Mouse (Mus musculus) frontal cortex, postnatal 14 days (tissue): ENCODE measurements at regions not wholly inside any gene's neighbourhood (a gene's known extent, or its start where the extent isn't known, plus 50 kb on each side); places are given as distances from the start of the nearest gene placed in this dataset.

Source experiments
- DNase-seq, 2 experiments: peaks; one replicate each; pipeline ENCODE4 v3.0.0; 2022; ENCODE audit warnings: low spot score in 2 of 2

GRCm38 (mm10) chr13:59916166-59917044 lies 93.5 kb upstream of the Tut7 start:
- no peak for DNase-seq

- DNase-seq = no peak
Observed at GRCm38 (mm10) chr13:59915734-59916133, 92.8 kb upstream of the Tut7 start.

DNA sequence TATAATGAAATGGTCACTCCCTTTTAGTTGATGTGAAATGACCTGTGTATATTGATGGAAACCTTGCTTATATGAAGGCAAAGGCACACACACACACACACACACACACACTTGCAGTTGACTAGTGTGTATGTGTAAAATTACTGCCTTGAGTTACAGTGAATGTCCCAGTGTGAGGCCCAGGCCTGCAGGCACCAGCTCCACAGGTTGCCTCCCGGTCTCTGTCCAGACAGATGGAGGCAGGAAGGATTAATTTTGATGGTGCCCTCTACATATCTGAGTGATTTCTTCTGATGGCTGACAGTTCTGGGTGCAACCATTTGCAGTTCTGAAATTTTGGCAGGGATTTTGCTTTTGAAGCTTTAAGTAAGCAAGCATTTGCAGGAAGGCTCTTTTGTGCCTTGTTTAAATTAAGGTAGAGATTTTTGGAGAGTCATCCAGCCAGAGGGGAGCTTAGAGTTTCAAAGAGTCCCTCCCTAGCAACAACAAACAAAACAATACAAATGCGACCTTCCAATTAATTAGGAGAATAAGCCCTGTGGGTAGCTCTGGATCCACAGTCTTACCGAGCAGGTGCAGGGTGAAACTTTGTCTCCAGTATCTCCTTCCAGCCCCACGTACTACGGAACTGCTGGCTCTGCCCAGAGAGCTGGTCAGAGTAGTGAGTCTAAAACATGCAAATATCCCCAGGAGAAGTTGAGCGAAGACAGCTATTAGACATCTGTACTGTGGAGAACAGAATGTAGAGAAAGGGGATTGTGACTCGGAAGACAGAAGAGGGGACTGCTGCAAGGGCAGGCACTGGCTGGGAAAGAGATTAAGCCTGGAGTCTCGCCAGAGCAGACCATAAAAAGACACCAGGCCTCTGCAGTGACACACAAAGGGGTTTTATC lies 87.5 kb upstream of the Tut7 start:
- DNase-seq = no peak

GRCm38 (mm10) chr13:59909400-59909799 lies 86.5 kb upstream of the Tut7 start:
- DNase-seq = no peak

DNA sequence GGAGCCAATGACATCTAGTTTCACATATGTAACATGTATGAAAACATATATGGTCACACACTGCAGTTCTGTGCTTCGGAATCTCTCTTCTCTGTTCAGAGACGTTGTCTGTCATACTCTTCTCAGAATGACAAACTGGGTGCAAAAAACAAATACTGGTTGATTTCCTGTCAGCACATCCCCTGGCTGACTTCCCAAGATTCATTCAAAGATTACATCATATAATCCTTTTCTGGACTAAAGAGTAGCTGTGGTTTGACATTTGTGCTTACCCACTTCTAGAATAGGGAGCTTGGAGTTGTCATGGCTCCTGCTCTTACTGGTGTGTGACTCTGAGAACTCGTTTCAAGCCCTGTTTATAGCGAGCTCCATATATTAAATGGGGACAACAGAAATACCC lies 85.8 kb upstream of the Tut7 start:
- no peak for DNase-seq

DNA sequence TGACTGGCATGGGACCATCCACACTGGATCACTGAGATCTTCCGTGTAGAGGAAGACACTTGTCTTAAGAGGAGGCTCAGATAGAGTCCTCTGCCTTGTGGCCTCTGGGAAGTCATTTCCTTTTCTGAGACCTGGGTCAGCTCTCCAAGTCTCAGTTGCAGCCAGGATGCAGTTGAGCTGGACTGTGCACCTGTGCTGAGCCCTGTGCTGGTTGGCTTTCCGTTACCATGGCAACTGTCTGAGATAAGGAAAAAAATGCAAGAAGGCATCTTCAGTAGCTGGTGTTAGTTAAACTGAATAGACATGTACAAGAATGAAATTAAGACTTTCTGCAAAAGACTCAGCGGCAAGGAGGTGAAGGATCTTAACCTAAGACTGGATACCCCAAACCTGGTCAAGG lies 82.5 kb upstream of the Tut7 start:
- DNase-seq = no peak

DNA sequence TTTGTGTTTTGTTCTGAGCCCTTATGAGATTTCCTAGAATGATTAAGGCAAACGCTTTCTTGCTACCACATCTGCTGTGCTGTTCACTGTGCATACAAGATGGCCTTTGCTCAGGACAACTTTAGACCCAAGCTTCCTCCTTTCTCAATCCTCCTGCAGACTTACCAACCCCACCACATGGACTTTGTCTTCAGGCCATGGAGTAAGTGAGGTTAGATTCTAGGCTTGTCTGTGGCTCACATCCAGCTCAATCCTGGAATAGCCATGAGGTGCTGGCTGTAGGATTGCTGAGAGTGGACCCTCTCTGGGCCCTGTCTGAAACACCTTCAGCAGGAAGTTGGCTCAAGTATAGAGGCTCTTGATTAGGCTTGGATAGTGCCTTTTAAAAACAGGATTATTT lies 81.5 kb upstream of the Tut7 start:
- no peak for DNase-seq

DNA sequence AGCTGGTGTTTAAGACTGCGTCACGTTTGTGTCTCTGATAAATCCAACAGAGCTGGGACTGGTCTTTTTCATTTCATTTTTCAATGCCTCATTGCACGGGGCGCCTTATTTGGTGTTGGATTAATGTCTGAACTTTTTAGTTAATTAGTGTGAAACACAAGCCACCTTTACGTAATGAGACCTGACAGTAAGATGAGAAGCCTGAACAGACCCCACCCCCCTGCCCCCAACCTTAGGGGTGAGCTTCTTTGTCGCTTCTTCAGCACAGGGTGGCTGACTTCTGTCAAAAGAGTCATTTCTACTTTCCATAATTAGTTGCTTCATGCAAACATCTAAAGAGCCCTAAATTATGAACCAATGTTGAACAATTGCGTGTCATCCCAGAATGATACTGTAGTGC lies 76.6 kb upstream of the Tut7 start:
- DNase-seq = no peak

DNA sequence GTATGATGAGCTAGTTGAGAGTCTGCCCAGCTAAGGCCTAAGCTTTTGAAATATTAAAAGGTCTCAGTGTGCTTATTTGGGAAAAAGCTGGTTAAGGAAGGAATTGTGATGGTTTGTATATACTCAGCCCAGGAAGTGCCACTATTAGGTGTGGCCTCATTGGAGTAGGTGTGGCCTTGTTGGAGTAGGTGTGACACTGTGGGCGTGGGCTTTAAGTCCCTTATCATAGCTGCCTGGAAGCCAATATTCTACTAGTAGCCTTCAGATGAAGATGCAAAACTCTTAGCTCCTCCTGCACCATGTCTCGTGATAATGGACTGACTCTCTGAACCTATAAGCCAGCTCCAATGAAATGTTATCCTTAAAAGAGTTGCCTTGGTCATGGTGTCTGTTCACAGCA lies 72.8 kb upstream of the Tut7 start:
- no peak for DNase-seq

DNA sequence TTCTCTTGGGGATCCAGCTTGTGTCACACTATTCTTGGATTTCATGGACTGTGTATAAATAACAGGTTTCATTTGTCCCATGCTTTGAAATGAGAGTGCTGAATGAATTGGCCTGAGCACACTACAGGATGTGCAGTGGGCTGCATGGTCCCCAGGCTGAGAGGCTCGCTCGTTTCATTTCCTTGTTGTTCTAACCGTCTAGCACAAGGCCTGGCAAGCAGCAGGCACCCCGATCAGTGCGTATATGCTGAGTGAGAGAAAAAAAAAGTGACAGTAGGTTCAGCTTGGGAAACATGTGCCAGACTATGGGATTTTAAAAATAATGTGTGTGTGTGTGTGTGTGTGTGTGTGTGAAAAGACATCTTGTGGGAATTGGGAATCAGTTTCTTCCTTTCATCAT lies 71.1 kb upstream of the Tut7 start:
- DNase-seq = no peak

DNA sequence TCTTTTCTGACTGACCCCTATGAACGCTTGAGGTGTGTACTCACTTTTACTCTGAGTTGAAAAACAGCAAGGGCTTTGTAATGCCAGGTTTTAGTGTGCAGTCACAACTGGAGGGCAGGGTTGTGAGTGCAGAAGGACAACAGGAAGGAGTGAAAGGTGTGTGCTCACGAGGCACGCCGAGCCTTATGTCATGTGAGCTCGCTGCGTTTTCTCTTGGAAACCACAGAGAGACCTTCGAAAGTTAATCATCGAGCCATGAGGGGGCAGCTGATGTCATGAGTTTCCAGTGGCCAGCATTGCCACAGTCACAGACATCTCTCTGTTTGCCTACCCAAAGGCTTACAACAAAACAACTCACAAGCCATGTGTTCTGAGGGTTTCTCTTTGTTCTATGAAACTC lies 70.0 kb upstream of the Tut7 start:
- DNase-seq = no peak

DNA sequence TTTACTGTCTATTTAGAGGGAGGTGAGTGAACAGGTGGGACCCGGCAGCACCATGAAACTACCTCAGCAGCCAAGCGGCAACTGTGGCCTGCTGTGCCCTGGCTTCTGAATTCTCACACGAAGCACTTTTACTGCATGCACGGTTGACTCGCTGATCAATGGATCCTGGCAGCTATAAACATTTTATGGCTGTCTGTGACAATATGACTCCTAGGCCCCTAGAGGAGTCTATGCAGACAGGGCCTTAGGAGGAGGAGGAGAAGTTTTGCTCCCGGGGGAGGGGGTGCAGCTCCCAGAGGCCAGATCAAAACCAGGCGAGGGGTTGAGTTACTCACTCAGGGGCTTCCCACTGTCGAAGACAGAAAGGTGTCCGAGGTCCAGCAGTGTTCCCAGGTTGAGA lies 69.4 kb upstream of the Tut7 start:
- no peak for DNase-seq

DNA sequence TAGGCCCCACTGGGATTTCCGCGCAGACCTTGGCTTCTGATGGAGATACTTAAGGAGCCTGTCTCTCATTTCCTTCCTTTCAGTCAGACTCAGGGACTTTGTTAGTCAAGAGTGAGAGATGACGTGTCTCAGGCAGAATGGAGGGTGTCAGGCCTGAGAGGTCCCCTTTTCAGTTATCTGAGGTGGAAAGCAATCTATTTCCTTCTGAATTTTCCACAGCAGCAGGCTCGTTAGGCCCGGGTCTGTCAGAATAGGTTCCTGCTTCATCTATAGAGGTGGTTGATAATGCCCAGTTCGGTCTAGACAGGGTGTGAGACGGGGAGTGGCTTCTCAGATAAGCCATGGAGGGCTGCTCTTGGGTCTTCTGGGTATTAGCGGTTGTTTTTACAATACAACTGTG lies 68.8 kb upstream of the Tut7 start:
- DNase-seq = no peak

GRCm38 (mm10) chr13:59889468-59890117 lies 66.6 kb upstream of the Tut7 start:
- DNase-seq = peak; percentile 40 to 46

GRCm38 (mm10) chr13:59888038-59889016 lies 65.4 kb upstream of the Tut7 start:
- no peak for DNase-seq

- no peak for DNase-seq
Observed at GRCm38 (mm10) chr13:59887306-59887705, 64.4 kb upstream of the Tut7 start.

- no peak for DNase-seq
Observed at GRCm38 (mm10) chr13:59886572-59886971, 63.6 kb upstream of the Tut7 start.

DNA sequence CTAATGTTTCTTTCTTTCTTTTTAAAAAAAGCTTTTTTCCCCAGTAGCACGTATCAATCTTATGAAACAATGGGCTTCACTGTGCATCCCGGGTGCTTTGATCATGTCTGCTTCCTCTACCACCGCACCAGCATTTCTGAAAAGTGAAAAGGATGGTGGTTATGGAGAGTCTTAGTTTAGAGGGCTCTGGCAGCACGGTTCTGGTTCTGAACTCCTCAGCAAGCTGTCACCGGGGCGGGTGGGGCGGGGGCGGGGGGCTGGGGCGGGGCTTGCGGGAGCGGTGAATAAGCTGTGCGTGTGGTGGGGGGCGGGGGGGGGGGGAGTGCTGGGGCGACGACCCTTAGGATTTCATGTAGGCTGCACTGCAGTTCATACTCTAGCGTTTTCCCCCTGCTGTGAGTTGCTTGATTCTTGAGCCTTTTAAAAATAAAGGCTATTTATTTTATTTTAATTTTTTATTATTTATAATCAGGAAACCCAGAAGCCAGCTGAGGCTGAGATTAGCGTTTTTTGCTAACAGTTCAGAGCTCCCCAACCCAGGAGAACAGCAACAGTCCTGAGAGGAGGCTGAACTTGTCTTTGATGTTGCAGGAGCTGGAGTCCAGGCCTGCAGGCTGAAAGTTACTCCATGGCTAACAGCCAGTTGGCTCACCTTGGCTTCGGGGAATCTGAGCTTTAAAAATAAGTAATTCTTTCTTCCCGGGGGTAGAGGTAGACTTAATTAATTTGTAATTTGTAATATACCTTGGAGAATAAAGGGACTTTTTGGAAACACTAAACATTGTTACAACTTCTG lies 59.2 kb upstream of the Tut7 start:
- DNase-seq = no peak

- DNase-seq = no peak
Observed at GRCm38 (mm10) chr13:59880055-59880454, 57.1 kb upstream of the Tut7 start.

- no peak for DNase-seq
Observed at GRCm38 (mm10) chr13:59875637-59876036, 52.7 kb upstream of the Tut7 start.
